Mouse (Mus musculus): ENCODE measurements around the gene Olfr1466.

Gene Olfr1466

GRCm38 (mm10) chr19:13338562-13338961 lies at the start of gene Olfr1466:
Olfr1466 (plus strand) TSS chr19:13338862.
- no peak for DNase-seq (ENCODE audit: low read depth, low spot score)

DNA sequence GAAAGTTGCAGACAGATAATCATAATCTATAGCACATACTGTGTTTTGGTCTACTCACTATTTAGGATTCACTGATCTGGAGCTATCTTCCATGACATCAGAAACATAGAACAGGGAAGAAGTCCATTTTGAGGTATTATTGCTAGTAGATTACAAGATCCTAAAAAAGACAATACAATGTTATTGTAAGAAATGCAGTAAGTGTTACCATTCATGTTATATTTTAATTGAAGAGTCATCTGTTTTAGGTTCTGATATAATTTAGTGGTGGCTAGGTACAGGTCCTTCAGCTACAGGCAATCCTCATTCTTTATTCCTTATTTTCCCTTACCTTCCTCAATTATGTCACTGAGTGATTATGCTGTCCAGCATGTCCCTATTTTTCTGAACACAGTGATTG lies 23.2 kb upstream of the Olfr1466 start, which contains the start of gene Olfr1465:
Olfr1465 (minus strand) TSS at position 101 of the 400 bp plus-strand sequence.
- no peak for DNase-seq (ENCODE audit: low read depth, low spot score)

- DNase-seq (ENCODE audit: low read depth, low spot score) = no peak
Measured at GRCm38 (mm10) chr19:13361936-13362335, 23.3 kb downstream of the Olfr1466 start, which contains the start of gene Olfr1467. Olfr1467 (plus strand) TSS chr19:13362236.
